Mouse (Mus musculus) megakaryocyte, adult 5-6 weeks (primary cell): ENCODE data around the gene Chst2. TPM values are rescaled to one million over a fixed set of nuclear protein-coding genes. Genes with fewer than 3 reads are reported as not detected.

Experiments used
- ATAC-seq: 2 replicates; pipeline ENCODE4 v1.8.0; 2016; ENCODE audit warnings: mild to moderate bottlenecking, inconsistent platforms; ENCODE audit not compliant: poor library complexity, severe bottlenecking
- total RNA-seq, 2 experiments: library from RNA; stranded (forward) in 1 of 2; stranded (reverse) in 1 of 2; fragments of 153-499, 151-499 nt in 1 of 2; fragments of 221-1000, 200-1000 nt in 1 of 2; gene quantifications; 2 replicates each; pipeline versions ENCODE4 v1.2.3 to v1.2.4; 2015 to 2017

Chst2 gene
- total RNA-seq, 2 experiments from 2014 or later: not detected

DNA sequence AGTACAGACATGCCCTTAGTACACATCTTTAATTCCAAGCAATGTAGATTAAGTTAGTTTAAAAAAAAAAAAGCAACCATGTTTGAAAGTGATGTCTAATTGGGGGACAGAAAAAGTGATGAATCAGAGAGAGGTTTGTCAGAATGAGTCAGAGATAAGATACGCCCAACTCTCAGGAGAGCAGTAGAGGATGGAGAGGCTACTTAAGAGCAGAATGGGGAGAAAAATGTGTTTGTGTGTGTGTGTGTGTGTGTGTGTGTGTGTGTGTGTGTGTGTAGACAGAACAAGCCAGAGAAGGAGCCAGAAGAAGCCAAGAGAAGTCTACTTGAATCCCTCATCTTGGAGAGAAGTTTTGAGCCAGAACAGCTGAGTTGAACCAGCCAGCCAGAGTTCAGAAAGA, 32.8 kb downstream of the Chst2 start:
- ATAC-seq: no peak

DNA sequence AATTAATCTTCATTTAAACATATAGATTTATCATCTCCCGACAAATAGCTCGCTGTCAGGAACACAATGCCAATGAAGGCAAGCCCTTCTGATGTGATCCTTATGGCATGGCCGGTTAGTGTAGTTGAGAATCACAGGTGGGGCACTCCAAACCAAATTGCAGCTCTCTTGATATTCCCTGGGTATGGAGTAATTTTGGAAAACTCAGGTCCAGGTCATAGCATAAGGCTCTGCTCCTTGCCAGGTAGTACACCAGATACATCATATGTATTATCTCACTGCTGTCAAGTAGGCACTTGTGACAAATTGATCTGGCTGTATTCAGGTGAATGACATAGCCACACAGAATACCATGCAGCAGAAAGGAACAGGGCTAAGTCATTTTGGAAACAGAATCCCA, 40.6 kb downstream of the Chst2 start:
- ATAC-seq: no peak

DNA sequence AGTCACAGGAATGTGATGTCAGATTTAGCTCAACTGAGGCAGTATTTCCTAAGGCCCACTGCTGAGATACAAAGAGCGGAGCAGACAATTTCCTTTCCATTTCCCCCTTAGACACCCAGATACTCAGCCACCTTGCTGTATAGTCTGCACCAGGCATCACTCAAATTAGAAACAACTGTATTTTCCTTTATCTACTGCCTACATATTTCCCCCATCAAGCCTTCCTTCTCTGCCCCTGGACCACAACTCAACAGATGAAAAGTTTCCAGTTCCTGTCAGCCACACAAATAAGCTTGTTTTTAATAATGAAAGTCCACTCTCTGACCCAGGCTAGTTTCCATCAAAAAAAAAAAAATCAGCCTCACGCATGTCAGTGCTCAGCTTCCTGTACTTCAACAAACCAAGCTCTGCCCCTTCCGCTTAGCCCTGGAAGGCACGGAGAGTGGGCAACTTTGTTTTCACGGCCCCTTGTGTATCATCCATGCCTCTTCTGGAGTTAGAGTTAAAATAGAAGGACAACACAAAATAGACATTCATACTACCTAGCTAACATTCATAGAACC, 52.6 kb downstream of the Chst2 start:
- ATAC-seq: no peak

DNA sequence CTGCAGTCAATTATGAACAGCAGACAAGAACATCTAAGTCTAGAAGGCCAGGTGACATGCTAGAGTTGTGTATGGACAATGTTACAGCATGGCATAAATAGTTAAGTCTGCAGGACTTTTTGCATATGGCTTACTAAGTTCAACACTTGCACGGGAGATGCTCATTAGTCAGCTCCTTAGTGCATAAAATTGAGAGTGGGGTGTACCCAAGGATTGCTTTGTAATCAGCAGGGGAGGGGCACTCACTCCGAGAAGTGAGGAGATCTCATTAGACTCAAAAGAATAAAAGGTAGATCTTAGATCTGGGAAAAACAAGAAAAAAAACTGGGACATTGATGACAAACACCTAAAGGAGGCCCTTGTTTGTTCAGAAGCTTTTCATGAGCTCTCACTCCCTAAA, 54.6 kb downstream of the Chst2 start:
- no peak for ATAC-seq

DNA sequence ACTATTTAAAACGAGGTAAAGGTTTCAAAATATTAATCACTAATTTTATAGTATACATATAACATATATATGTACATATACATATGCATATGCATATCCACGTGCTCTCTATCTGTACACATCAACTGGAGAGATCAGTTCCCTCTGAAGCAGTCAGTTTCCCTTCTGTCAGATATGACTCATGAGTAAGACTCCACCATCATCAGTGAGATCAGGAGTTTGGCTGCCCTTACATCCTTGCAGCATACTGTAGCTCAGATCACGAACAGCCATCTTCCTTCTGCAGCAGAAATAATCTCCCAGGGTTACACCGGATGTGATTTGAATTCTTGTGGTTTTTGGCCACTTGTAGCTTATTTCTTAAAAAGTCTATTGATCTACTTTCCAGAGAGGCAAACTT, 56.0 kb downstream of the Chst2 start:
- no peak for ATAC-seq

Other genes starting within 250 kb of the Chst2 start
- gene U2surp, start 105.3 kb upstream of the Chst2 start, total RNA-seq (2015): 59.0 and 60.7 TPM in 2 replicates
- 119 and 130 TPM in 2 replicates for gene U2surp, start 105.3 kb upstream of the Chst2 start, total RNA-seq (2017)
- 0.38 and 0.84 TPM in 2 replicates for gene Paqr9, start 152.9 kb upstream of the Chst2 start, total RNA-seq (2015)
- 0.37 and 1.7 TPM in 2 replicates for gene Paqr9, start 152.9 kb upstream of the Chst2 start, total RNA-seq (2017)
- gene Pcolce2, start 230.9 kb upstream of the Chst2 start, total RNA-seq (2015): not detected in 2 replicates
- not detected in 2 replicates for gene Pcolce2, start 230.9 kb upstream of the Chst2 start, total RNA-seq (2017)